Mouse (Mus musculus) left cerebral cortex, adult 18-20 months (tissue): Measurements from ENCODE around the gene Kcnq5. TPM values are rescaled to one million over a fixed set of nuclear protein-coding genes. Genes with fewer than 3 reads are reported as not detected.
A peak's percentile ranks its signal among the peaks of the same experiment; 100 is the strongest.
"Not testable (repeated sequence)": the region's sequence is repeated elsewhere in the genome, so short reads cannot be mapped to it uniquely, and the experiment has no call there.

Experiments used
- DNase-seq, 2 experiments: peaks; one replicate each; pipeline ENCODE4 v3.0.0; 2021 to 2022; ENCODE audit warnings: low spot score in 2 of 2, mixed read lengths in 1 of 2
- total RNA-seq, 2 experiments: library from RNA; stranded (reverse); gene quantifications; 2 replicates each; pipeline ENCODE4 v1.2.3; 2021

Kcnq5 gene
- total RNA-seq, 2 experiments from 2014 or later, result 74.4 to 80.2 TPM

GRCm38 (mm10) chr1:21660840-21661239 lies 300.9 kb downstream of the Kcnq5 start:
- DNase-seq, result no peak

- DNase-seq, result no peak
These were observed 310.9 kb downstream of the Kcnq5 start for GRCm38 (mm10) chr1:21650820-21651219.

GRCm38 (mm10) chr1:21635406-21635805 lies 326.3 kb downstream of the Kcnq5 start:
- DNase-seq, result no peak

- no peak for DNase-seq
These were observed 327.7 kb downstream of the Kcnq5 start for GRCm38 (mm10) chr1:21634013-21634412.

- no peak for DNase-seq
These were observed 339.3 kb downstream of the Kcnq5 start for GRCm38 (mm10) chr1:21622455-21622854.

- DNase-seq, result no peak
These were observed 339.7 kb downstream of the Kcnq5 start for GRCm38 (mm10) chr1:21622039-21622438.

GRCm38 (mm10) chr1:21618712-21619111 lies 343.0 kb downstream of the Kcnq5 start:
- DNase-seq, result no peak

- DNase-seq, result no peak
These were observed 345.1 kb downstream of the Kcnq5 start for GRCm38 (mm10) chr1:21616666-21617065.

GRCm38 (mm10) chr1:21613933-21614332 lies 347.8 kb downstream of the Kcnq5 start:
- no peak for DNase-seq

- no peak for DNase-seq
These were observed 357.7 kb downstream of the Kcnq5 start for GRCm38 (mm10) chr1:21604003-21604402.

- DNase-seq, result no peak
These were observed 359.2 kb downstream of the Kcnq5 start for GRCm38 (mm10) chr1:21602567-21602966.

- no peak for DNase-seq
These were observed 361.1 kb downstream of the Kcnq5 start for GRCm38 (mm10) chr1:21600606-21601005.

- no peak for DNase-seq
These were observed 367.9 kb downstream of the Kcnq5 start for GRCm38 (mm10) chr1:21593872-21594271.

GRCm38 (mm10) chr1:21567397-21567796 lies 394.3 kb downstream of the Kcnq5 start:
- not testable (repeated sequence) for DNase-seq

- no peak for DNase-seq
These were observed 407.1 kb downstream of the Kcnq5 start for GRCm38 (mm10) chr1:21554630-21555029.

GRCm38 (mm10) chr1:21552715-21553114 lies 409.0 kb downstream of the Kcnq5 start:
- DNase-seq, result no peak

GRCm38 (mm10) chr1:21543909-21544308 lies 417.8 kb downstream of the Kcnq5 start:
- no peak for DNase-seq

GRCm38 (mm10) chr1:21539486-21539885 lies 422.3 kb downstream of the Kcnq5 start:
- DNase-seq, result peak; percentile 26 to 55

- no peak for DNase-seq
These were observed 430.9 kb downstream of the Kcnq5 start for GRCm38 (mm10) chr1:21530823-21531222.

GRCm38 (mm10) chr1:21521995-21522394 lies 439.7 kb downstream of the Kcnq5 start:
- no peak for DNase-seq

GRCm38 (mm10) chr1:21521475-21521874 lies 440.3 kb downstream of the Kcnq5 start:
- DNase-seq, result no peak

- no peak for DNase-seq
These were observed 441.6 kb downstream of the Kcnq5 start for GRCm38 (mm10) chr1:21520116-21520645.

GRCm38 (mm10) chr1:21506665-21507064 lies 455.1 kb downstream of the Kcnq5 start:
- no peak for DNase-seq
